Mouse (Mus musculus): ENCODE data around the gene 2900026A02Rik.

The 2900026A02Rik gene

GRCm38 (mm10) chr5:113221147-113221865, at the start of gene 2900026A02Rik:
Gene 2900026A02Rik (minus strand): TSS chr5:113221236.
- peak; percentile 4 for DNase-seq (ENCODE audit: low read depth, low spot score)

- DNase-seq (ENCODE audit: low read depth, low spot score) = no peak
These were observed 49.0 kb upstream of the 2900026A02Rik start for GRCm38 (mm10) chr5:113270043-113270442.

- DNase-seq (ENCODE audit: low read depth, low spot score) = no peak
These were observed 47.2 kb upstream of the 2900026A02Rik start for GRCm38 (mm10) chr5:113268246-113268645.

DNA sequence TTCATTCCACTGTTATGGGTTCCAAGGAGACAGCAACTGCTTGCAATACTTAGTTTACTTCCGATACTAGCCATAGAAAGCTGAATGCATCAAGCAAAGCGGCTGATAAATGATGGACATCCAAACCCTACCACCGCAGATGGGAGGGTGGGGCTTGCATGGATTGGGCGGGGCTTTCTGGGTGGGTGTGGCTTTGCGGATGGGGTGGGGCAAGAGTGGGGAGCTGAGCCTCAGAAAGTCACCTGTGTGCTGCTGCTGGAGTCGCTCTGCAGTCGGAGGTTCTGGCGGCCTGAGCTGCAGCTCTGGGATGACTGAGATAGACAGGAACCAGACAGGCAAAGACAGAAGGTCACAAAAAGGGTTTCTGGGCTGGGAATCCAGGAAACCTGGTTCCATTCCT, 44.6 kb upstream of the 2900026A02Rik start:
- no peak for DNase-seq (ENCODE audit: low read depth, low spot score)

DNA sequence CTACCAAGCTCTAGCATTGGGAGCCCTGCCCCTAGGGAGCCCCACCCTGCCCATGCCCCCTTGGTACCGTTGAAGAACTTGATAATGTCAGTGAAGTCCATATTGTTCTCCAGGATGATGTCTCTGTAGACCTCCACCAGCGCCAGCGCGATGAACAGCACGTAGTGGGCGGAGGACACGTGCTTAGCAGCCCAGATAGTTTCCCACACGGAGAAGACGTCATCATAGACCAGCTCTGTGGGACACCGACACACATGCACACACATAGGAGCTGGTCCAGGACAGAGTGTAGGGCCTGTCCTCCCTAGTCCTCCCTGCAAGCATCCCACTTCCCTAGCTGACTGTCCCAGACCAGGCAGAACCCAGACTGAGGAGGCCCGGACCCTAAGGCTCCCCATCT, 29.8 kb upstream of the 2900026A02Rik start:
- no peak for DNase-seq (ENCODE audit: low read depth, low spot score)

DNA sequence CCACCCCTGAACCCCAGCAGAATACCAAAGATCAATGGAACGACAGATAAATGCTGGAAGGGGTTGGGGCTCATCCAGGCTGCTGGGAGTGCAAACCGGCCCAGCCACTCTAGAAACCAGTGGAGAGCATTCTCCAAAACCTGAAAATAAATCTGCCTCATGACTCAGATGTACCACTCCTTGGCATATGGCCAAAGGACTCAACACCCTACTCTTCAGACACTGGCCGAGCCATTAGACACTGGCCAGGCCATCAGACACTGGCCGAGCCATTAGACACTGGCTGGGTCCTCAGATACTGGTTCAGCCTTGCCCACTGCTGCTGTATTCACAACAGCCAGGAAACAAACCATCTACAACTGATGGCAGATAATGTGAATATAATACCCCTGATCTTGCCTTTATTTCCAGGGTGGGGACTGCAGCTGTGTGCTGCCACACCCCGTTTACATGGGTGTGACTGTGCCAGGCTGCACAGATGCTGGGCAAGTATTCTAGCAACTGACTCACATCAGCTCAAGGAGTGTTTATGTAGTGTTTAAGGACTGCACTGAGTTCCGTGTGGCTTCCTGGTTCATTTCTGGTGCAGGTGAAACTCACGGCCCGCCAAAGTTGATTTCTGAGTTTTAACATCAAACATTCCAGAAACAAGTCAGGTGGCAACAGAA, 28.4 kb upstream of the 2900026A02Rik start:
- DNase-seq (ENCODE audit: low read depth, low spot score) = no peak

GRCm38 (mm10) chr5:113230196-113230595, 9.2 kb upstream of the 2900026A02Rik start:
- no peak for DNase-seq (ENCODE audit: low read depth, low spot score)

- DNase-seq (ENCODE audit: low read depth, low spot score) = no peak
These were observed 5.6 kb upstream of the 2900026A02Rik start, which contains the start of gene Tmem211 for GRCm38 (mm10) chr5:113226632-113227102. Gene Tmem211 (plus strand): TSS chr5:113226909.

DNA sequence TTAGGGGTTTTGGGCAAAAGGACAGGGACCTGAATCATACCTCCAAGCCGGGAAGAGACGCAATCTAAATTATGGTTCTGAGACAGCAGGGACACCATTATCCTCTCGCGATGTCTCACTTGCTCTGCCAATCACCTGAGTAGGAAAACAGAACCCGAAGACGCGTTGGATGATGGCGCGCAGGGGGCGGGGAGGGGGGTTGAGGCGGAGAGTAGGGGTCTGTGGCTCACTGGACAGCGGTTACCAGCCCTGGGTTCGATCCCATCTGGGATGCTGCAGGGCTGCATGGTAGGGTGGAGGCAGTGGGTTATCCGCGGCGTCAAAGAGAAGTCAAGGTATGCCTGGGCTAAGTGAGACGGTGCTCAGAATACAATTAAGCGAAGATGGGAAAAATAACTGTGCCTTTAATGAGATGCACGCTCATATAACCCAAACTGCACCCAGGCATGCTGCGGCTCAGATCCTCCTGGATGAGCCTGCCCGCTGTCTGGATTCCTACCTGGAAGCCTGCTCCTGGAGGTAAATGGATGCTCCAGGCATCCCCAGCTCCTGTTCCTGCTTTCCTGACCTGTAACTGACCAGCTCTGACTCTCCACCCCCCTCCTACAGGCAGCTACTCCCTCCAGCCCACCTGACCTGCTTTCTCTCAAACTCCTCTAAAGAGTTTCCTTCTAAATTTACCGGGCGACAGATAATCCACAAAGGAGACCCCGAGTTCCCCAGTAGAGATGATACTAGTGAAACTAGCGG, 4.8 kb upstream of the 2900026A02Rik start:
- no peak for DNase-seq (ENCODE audit: low read depth, low spot score)

- DNase-seq (ENCODE audit: low read depth, low spot score) = no peak
These were observed 4.2 kb upstream of the 2900026A02Rik start for GRCm38 (mm10) chr5:113225271-113225670.

DNA sequence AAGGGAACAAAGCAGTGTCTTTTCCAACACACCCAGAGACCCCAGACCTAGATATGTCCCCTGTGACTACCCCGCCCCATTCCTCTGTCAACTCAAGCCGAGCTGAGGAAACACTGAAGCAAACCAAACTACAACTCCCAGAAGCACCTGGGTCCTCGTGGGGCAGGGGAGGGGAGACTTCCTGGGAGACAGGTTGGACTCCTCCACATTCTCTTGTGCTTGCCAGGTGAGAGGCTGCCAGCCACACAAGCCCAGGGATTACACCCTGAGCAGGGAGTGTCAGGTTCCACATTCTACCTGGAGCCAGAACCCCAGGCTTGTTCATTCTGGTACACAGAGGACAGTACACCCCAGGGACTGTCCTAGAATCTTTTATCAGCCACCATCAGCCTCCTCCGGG, 2.9 kb upstream of the 2900026A02Rik start:
- DNase-seq (ENCODE audit: low read depth, low spot score) = no peak

- DNase-seq (ENCODE audit: low read depth, low spot score) = no peak
These were observed 471 bp downstream of the 2900026A02Rik start for GRCm38 (mm10) chr5:113220383-113221146.

DNA sequence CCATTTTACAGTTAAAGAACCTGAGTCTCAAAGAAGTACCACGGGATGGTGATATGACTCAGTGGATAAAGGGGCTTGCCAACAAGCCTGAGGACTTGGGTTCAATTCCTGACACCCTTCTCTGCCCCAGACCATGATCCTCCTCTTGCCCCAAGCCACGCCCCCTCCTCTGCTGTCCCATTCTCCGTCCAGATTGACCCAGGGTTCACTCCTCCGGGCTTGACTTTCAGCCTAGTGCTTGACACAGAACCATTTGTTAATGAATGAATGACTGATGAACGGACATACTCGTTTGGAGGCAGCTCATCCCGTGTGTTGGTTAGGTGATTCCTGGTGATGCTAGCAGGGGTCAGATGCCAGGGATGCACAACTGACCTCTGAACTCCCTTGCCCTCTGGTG, 1.2 kb downstream of the 2900026A02Rik start:
- DNase-seq (ENCODE audit: low read depth, low spot score) = no peak

- no peak for DNase-seq (ENCODE audit: low read depth, low spot score)
These were observed 1.6 kb downstream of the 2900026A02Rik start for GRCm38 (mm10) chr5:113219450-113219849.

DNA sequence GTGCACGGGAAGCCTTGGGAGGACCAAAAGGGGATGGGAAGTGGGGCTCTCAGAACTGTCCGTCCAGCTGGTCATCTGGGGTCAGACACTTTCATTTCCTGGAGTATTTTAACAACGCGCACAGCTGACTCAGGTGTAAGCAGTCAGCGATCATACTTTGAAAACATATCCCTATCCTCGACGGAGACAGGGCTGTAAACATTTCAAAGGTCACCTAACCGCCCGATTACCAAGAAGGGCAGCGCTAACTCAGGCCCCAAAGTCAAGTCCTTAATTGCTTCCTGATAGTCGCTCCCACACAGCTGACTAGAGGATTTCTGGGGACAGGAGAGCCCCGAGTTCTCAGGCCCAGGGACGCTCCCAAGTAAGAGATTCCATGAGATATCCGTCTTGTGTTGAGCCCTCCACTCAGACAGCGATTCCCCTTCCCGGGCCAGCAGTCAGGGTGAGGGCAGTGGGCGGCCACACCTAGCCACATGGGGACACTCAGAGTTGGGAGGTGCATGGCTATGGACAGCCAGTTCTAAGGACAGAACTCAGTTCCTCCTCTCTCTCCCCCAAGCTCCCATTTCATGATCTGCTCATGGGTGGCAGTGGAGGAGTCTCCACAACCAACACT, 2.3 kb downstream of the 2900026A02Rik start:
- DNase-seq (ENCODE audit: low read depth, low spot score) = no peak

DNA sequence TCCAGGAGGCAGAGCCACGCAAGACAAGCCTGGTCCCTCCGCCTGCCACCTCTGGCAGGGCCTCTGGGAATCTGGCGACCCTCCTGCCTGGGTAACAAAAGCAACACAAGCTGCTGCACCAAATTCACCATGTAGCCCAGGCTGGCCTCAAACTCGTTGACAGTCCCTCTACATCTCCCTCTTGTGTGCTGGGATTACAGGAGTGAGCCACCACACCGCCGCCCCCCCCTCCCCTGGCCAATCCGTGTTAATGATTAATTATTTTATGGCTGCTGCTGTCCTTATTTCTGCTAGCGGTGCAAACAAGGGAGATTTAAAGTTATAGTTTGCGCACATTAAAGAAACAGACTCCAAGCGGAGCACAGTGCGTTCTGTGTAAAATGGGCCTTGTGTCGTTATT, 4.0 kb downstream of the 2900026A02Rik start:
- DNase-seq (ENCODE audit: low read depth, low spot score) = no peak

GRCm38 (mm10) chr5:113216328-113216960, 4.6 kb downstream of the 2900026A02Rik start:
- no peak for DNase-seq (ENCODE audit: low read depth, low spot score)

- no peak for DNase-seq (ENCODE audit: low read depth, low spot score)
These were observed 5.4 kb downstream of the 2900026A02Rik start for GRCm38 (mm10) chr5:113215610-113216011.

GRCm38 (mm10) chr5:113214455-113214854, 6.6 kb downstream of the 2900026A02Rik start:
- DNase-seq (ENCODE audit: low read depth, low spot score) = no peak

DNA sequence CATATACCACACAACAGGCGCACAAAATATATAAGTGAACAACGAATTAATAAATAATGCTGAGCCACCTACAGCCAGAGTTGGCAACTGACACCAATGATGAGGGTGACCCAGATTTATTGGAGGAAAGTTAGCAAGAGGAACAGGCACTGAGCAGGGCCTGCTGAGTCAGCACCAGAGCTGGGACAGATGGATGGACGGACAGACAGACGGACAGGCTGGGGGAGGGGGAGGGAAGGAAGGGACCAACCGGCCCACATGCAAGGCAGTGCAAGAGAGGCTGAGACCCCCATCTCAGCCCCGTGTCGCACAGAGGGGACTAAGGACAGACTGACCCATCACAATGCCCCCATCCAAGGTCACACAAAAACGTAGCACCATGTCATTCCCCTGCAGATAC, 7.0 kb downstream of the 2900026A02Rik start:
- no peak for DNase-seq (ENCODE audit: low read depth, low spot score)

Data from c-Kit-negative CD71-positive TER-119-positive erythroid progenitor cells, embryonic 14.5 days (primary cell).